Mouse (Mus musculus) gastrocnemius, adult 2 months (tissue): ENCODE results near the gene Ranbp3l. TPM values are rescaled to one million over a fixed set of nuclear protein-coding genes. Genes with fewer than 3 reads are reported as not detected.
"Not testable (repeated sequence)": the region's sequence is repeated elsewhere in the genome, so short reads cannot be mapped to it uniquely, and the experiment has no call there.

ENCODE experiments used
- DNase-seq: peaks from one replicate; pipeline ENCODE4 v3.0.0; 2022
- H3K27ac ChIP-seq: fragments of 200-600 bp; 2 replicates; pipeline ENCODE4 v1.8.1; 2022; ENCODE audit warnings: mild to moderate bottlenecking
- H3K4me3 ChIP-seq: fragments of 200-600 bp; 2 replicates; pipeline ENCODE4 v1.8.1; 2022; ENCODE audit warnings: mild to moderate bottlenecking, moderate library complexity
- CTCF ChIP-seq: fragments of 200-600 bp; IDR thresholded peaks from 2 replicates; pipeline ENCODE4 v1.8.1; 2022; ENCODE audit warnings: antibody characterized with exemption, mild to moderate bottlenecking, moderate library complexity
- intact Hi-C: fragments of 180-260 bp; cut with DNase I; formaldehyde crosslinking; loops from one replicate; pipeline ENCODE4 v1.15.1; 2025
- total RNA-seq, 2 experiments: library from RNA; stranded (reverse); gene quantifications; 2 replicates each; pipeline ENCODE4 v1.2.3; 2021

Ranbp3l gene
- total RNA-seq, 2 experiments from 2014 or later: 0.20 TPM; not detected in 1

DNA sequence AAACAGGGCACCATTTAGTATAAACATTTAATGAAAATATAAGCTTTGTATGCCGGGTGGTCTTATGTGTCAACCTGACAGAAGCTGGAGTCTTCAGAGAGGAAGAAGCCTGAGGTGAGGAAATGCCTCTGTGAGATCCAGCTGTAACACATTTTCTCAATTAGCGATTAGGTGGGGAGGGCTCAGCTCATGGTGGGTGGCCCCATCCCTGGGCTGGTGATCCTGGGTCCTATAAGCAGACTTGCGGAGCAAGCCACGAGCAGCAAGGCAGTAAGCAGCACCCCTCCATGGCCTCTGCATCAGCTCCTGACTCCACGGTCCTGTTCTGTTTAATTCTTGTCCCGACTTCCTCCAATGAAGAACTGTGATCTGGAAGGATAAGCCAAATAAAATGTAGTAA lies 41.4 kb downstream of the Ranbp3l start:
- no peak for TF ChIP-seq CTCF
- Histone ChIP-seq H3K27ac (no peak overlapping the region), H3K4me3 (no peak overlapping the region)
- DNase-seq: no peak
- intact Hi-C loops: no loop called here

GRCm38 (mm10) chr15:9014541-9014940 lies 46.8 kb downstream of the Ranbp3l start:
- no peak for DNase-seq

GRCm38 (mm10) chr15:9015496-9015895 lies 47.7 kb downstream of the Ranbp3l start:
- H3K27ac ChIP-seq, intact Hi-C loops, H3K4me3 ChIP-seq, DNase-seq: not testable (repeated sequence)

More at GRCm38 (mm10) chr15:9014541-9014940, 46.8 kb downstream of the Ranbp3l start:
- H3K27ac ChIP-seq: no peak overlapping the region
- intact Hi-C loops: no loop called here
- no peak overlapping the region for H3K4me3 ChIP-seq
- TF ChIP-seq CTCF: no peak

- peak; percentile 40; the same call in 1 of the 2 replicates for TF ChIP-seq CTCF
- Histone ChIP-seq H3K4me3 (no peak overlapping the region), H3K27ac (no peak overlapping the region)
- intact Hi-C loops: no loop called here
- no peak for DNase-seq
These were observed 88.0 kb downstream of the Ranbp3l start for GRCm38 (mm10) chr15:9055704-9056103.

DNA sequence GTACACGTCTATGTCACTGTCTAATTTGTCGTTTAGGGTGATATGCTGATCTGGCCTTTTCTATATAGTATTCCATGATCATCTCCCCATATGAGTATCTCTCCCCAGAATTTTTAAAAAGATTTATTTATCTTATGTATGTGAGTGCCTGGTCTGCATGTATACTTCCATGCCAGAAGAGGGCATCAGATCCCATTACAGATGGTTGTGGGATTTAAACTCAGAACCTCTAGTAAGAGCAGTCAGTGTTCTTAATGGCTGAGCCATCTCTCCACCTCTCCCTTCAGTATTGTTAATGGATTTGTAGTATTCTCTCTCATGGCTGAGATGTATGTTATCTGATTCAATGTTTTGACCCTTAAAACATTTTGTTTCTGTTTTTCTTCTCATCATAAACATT lies 92.1 kb downstream of the Ranbp3l start:
- intact Hi-C loops: no loop called here
- no peak overlapping the region for H3K27ac ChIP-seq
- no peak for TF ChIP-seq CTCF
- DNase-seq: no peak
- no peak overlapping the region for H3K4me3 ChIP-seq

DNA sequence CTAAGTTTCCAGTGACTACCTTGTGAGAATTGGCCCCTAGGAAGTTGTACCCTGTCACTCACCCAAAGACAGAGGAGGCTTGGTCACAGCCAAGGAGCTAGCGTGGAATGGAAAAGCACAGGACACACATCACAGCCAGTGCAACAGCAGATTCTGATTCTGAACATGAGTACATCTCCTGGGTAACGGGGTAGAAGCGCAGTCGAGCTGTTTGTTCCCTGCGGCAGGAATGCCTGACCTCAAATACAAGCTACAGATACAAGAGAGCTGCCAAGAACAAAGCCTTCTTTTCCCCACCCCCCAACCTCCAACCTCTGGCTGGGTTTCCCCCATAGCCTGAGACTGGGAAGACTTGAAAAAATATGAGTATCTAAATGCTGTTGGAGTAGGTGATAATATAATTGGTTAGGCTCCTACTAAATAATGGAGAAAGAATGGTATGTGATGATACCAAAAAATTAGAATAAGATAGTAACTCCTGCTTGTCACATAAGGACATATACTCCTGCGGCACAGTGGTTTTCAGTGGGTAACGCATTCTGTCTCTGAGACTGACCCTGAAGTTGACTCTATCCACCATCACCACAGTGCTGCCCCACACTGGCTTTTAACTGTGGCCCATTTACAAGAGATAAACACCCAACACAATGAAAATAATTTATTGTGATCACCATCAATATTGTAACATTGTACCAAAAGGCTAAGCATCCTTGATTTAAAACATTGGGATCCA lies 93.6 kb downstream of the Ranbp3l start:
- intact Hi-C loops: no loop called here
- Histone ChIP-seq H3K27ac (no peak overlapping the region), H3K4me3 (no peak overlapping the region)
- DNase-seq: no peak
- no peak for TF ChIP-seq CTCF

DNA sequence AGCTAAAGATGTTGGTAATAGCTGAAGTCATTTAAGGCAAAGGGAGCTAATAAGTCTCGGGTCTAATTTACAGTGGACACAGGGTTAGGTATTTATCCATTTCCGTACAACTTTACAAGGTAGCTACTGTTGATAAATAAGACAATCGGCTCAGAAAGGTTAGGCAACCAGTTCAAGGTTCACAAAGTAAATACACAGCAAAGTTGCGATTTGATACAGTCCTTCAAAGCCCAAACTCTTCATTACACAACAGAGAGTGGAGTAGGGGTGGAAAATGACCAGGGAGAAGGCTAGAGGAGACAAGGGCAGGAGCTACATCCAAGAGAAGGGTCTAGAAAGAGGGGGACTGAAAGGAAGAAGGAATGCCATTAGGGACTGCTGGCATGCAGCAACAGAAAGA lies 101.1 kb downstream of the Ranbp3l start:
- no peak overlapping the region for H3K27ac ChIP-seq
- no peak for TF ChIP-seq CTCF
- intact Hi-C loops: no loop called here
- no peak overlapping the region for H3K4me3 ChIP-seq
- no peak for DNase-seq

GRCm38 (mm10) chr15:9070353-9070752 lies 102.6 kb downstream of the Ranbp3l start:
- intact Hi-C loops: no loop called here
- H3K4me3 ChIP-seq: peak overlapping the region; percentile 97
- DNase-seq: no peak
- peak overlapping the region; percentile 91 for H3K27ac ChIP-seq
- no peak for TF ChIP-seq CTCF

DNA sequence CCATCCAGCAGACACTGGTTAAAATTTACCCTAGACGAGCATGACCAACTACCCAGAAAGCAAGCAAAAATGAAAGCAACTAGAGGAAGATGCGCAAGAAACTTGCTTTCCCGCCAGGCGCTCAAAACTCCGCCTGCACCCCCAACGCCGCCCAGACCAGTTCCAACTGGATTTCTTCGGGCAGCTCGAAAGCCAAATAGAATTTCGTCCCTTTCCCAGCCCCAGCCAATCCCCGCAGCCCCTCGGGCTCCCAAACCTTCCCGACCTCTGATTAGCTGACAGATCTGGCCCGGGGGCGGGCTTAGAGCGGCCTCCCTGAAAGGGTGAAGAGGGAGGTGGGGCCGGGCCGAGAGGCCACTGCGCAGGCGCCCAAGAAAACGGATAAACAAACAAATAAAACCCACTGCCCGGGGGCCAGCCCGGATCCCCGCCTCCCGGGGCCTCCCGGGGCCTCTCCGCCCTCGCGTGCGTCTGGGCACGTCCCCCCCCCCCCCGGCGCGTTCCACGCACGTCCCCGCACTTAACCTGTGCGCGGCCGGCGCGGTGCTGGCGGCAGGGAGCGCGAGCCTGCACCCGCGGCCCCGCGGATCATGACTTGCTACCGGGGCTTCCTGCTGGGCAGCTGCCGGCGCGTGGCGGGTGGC lies 103.3 kb downstream of the Ranbp3l start, which contains the start of gene Nadk2:
Nadk2 (plus strand) TSS at position 349 of the 644 bp plus-strand sequence.
- no peak for TF ChIP-seq CTCF
- H3K4me3 ChIP-seq: peak within 1 kb of the TSS; percentile 97
- peak within 1 kb of the TSS; percentile 91 for H3K27ac ChIP-seq
- intact Hi-C loops: no loop called here
- peak; percentile 99 for DNase-seq

GRCm38 (mm10) chr15:9071556-9072544 lies 104.1 kb downstream of the Ranbp3l start:
- no peak for TF ChIP-seq CTCF
- intact Hi-C loops: no loop called here
- DNase-seq: peak; percentile 54
- peak overlapping the region; percentile 91 for H3K27ac ChIP-seq
- H3K4me3 ChIP-seq: peak overlapping the region; percentile 97

DNA sequence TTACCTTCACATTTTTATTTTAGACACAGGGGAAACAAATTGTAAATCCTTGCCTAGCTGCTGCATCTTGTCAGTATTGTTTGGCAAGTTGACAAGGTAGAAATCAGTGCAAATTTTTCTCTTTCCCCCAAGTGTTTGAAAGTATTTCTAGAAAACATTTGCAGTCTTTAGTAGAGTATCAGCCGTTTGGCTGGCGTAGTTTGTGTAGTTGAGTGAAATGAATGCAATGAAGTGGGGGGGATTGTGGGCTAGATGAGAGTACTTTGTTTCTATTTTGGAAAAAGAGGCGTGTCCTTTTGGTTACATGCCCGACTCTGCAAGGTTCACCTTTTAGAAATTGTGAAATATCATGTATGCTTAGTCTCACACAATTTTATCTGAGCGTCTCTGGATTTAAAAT lies 104.9 kb downstream of the Ranbp3l start:
- intact Hi-C loops: no loop called here
- Histone ChIP-seq H3K4me3 (peak overlapping the region; percentile 97), H3K27ac (peak overlapping the region; percentile 91; the same call in 1 of the 2 replicates)
- no peak for TF ChIP-seq CTCF
- DNase-seq: no peak

DNA sequence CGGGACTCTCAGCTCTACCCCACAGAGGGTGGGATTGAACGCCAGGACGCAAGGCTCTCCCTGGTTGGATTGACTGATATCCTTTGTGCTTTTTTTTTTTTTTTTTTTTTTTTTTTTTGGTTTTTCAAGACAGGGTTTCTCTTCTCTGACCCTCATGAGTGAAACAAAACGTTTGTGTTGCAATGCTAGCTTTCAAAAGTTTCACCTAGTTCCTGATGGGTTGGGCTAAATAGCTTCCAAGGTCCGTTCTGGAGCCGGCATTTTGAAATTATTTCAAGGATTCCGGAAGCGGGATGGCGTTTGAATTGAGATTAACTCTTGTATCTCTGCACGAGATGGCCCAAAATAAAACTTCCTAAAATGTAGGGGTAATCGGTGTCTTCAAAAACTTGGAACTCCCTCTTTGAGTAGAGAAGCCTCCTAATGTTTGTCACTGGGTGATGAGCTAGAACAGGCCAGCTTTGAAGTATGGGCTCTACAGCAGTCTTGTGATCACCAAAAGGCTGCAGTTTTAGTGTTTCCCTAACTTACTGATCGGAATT lies 105.4 kb downstream of the Ranbp3l start:
- Histone ChIP-seq H3K4me3 (peak overlapping the region; percentile 97), H3K27ac (peak overlapping the region; percentile 91; the same call in 1 of the 2 replicates)
- intact Hi-C loops: no loop called here
- no peak for TF ChIP-seq CTCF
- no peak for DNase-seq
